Mouse (Mus musculus): ENCODE results near the gene Gm49342.

DNA sequence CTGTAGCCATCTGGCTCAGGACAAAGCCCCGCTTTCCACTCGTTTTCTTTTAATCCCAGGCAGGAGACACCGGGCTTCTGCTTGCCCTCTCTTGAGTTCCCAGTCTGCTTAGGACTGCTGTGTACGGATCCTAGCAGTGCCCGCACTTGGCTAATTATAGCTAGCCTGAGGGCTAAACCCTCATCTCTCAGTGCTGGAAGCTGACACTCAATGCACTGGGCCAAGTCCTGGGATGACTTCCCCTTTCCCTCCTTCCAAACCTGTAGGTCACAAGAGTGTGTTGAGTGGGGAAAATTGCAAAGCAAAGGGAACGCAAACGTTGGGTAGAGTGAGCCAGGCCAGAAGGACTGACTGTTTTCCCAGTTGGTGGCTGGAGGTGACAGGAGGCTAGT is 46.9 kb upstream of the Gm49342 start, which contains the start of gene Klhl33:
- TF ChIP-seq CTCF (IDR thresholded peaks at IDR 0.05; ENCODE audit: extremely low read depth, insufficient read length, insufficient replicate concordance, low read depth, low read length): no peak
- TF ChIP-seq POLR2A (IDR thresholded peaks at IDR 0.05; ENCODE audit: low read depth, low read length): no peak
